Mouse (Mus musculus): ENCODE data around the gene D630039A03Rik.
A peak's percentile ranks its signal among the peaks of the same experiment; 100 is the strongest.
"Not testable (repeated sequence)": the region's sequence is repeated elsewhere in the genome, so short reads cannot be mapped to it uniquely, and the experiment has no call there.

Gene D630039A03Rik

GRCm38 (mm10) chr4:57924556-57925071 is 8.5 kb upstream of the D630039A03Rik start:
- DNase-seq = no peak

GRCm38 (mm10) chr4:57922171-57922570 is 6.1 kb upstream of the D630039A03Rik start:
- DNase-seq = no peak

- no peak for DNase-seq
Measured at GRCm38 (mm10) chr4:57920522-57920921, 4.4 kb upstream of the D630039A03Rik start.

- no peak for DNase-seq
Measured at GRCm38 (mm10) chr4:57919494-57920423, 3.7 kb upstream of the D630039A03Rik start.

GRCm38 (mm10) chr4:57916711-57917110 is 614 bp upstream of the D630039A03Rik start:
- no peak for DNase-seq

GRCm38 (mm10) chr4:57915216-57915965 is 706 bp downstream of the D630039A03Rik start:
- DNase-seq = peak; percentile 58 to 74

GRCm38 (mm10) chr4:57914193-57915190 is 1.6 kb downstream of the D630039A03Rik start:
- no peak for DNase-seq

GRCm38 (mm10) chr4:57913021-57913420 is 3.1 kb downstream of the D630039A03Rik start:
- DNase-seq = no peak

GRCm38 (mm10) chr4:57908860-57909259 is 7.2 kb downstream of the D630039A03Rik start:
- DNase-seq = no peak

GRCm38 (mm10) chr4:57906708-57907107 is 9.4 kb downstream of the D630039A03Rik start:
- no peak for DNase-seq

GRCm38 (mm10) chr4:57904638-57905037 is 11.5 kb downstream of the D630039A03Rik start:
- no peak for DNase-seq

GRCm38 (mm10) chr4:57904211-57904610 is 11.9 kb downstream of the D630039A03Rik start:
- DNase-seq = peak; percentile 39 to 73

- DNase-seq = no peak
Measured at GRCm38 (mm10) chr4:57902619-57903018, 13.5 kb downstream of the D630039A03Rik start.

- DNase-seq = peak; percentile 55 to 64
Measured at GRCm38 (mm10) chr4:57901210-57901609, 14.9 kb downstream of the D630039A03Rik start.

GRCm38 (mm10) chr4:57896631-57897030 is 19.5 kb downstream of the D630039A03Rik start:
- no peak for DNase-seq

GRCm38 (mm10) chr4:57895902-57896301 is 20.2 kb downstream of the D630039A03Rik start:
- DNase-seq = no peak

GRCm38 (mm10) chr4:57895140-57895539 is 21.0 kb downstream of the D630039A03Rik start:
- no peak for DNase-seq

GRCm38 (mm10) chr4:57892001-57892586 is 24.0 kb downstream of the D630039A03Rik start:
- DNase-seq = no peak

GRCm38 (mm10) chr4:57889773-57890172 is 26.3 kb downstream of the D630039A03Rik start:
- DNase-seq = no peak

- DNase-seq = not testable (repeated sequence)
Measured at GRCm38 (mm10) chr4:57888978-57889377, 27.1 kb downstream of the D630039A03Rik start.

GRCm38 (mm10) chr4:57888246-57888645 is 27.9 kb downstream of the D630039A03Rik start:
- no peak for DNase-seq

- DNase-seq = no peak
Measured at GRCm38 (mm10) chr4:57886888-57887230, 29.2 kb downstream of the D630039A03Rik start.
